Mouse (Mus musculus) kidney, adult 8-10 months (tissue): ENCODE data around the gene Ptgs1.
"Not testable (repeated sequence)": the region's sequence is repeated elsewhere in the genome, so short reads cannot be mapped to it uniquely, and the experiment has no call there.

Experiments used
- DNase-seq, 2 experiments: peaks; one replicate each; pipeline ENCODE4 v3.0.0; 2022

The Ptgs1 gene

GRCm38 (mm10) chr2:36230366-36230765 is at the start of gene Ptgs1:
TSS of gene Ptgs1 (plus strand) at chr2:36230426.
- DNase-seq, result peak; percentile 57 to 61

- not testable (repeated sequence) for DNase-seq
Observed at GRCm38 (mm10) chr2:36181587-36182368, 48.4 kb upstream of the Ptgs1 start.

- no peak for DNase-seq
Observed at GRCm38 (mm10) chr2:36183278-36183677, 46.9 kb upstream of the Ptgs1 start.

GRCm38 (mm10) chr2:36184192-36184591 is 46.0 kb upstream of the Ptgs1 start:
- DNase-seq, result no peak

- DNase-seq, result no peak
Observed at GRCm38 (mm10) chr2:36184876-36185275, 45.4 kb upstream of the Ptgs1 start.

- not testable (repeated sequence) for DNase-seq
Observed at GRCm38 (mm10) chr2:36189200-36189599, 41.0 kb upstream of the Ptgs1 start.

- DNase-seq, result no peak
Observed at GRCm38 (mm10) chr2:36191098-36191941, 38.9 kb upstream of the Ptgs1 start.

- no peak for DNase-seq
Observed at GRCm38 (mm10) chr2:36197021-36197420, 33.2 kb upstream of the Ptgs1 start.

- peak; percentile 23 to 51 for DNase-seq
Observed at GRCm38 (mm10) chr2:36197919-36198881, 32.0 kb upstream of the Ptgs1 start.

- DNase-seq, result no peak
Observed at GRCm38 (mm10) chr2:36198882-36199262, 31.4 kb upstream of the Ptgs1 start.

- no peak for DNase-seq
Observed at GRCm38 (mm10) chr2:36200813-36201212, 29.4 kb upstream of the Ptgs1 start.

- DNase-seq, result no peak
Observed at GRCm38 (mm10) chr2:36201756-36202610, 28.2 kb upstream of the Ptgs1 start.

GRCm38 (mm10) chr2:36202611-36202880 is 27.7 kb upstream of the Ptgs1 start:
- no peak for DNase-seq

GRCm38 (mm10) chr2:36203011-36203825 is 27.0 kb upstream of the Ptgs1 start:
- DNase-seq, result no peak

GRCm38 (mm10) chr2:36204595-36204994 is 25.6 kb upstream of the Ptgs1 start:
- DNase-seq, result no peak

- no peak for DNase-seq
Observed at GRCm38 (mm10) chr2:36207071-36207470, 23.2 kb upstream of the Ptgs1 start.

GRCm38 (mm10) chr2:36210796-36211195 is 19.4 kb upstream of the Ptgs1 start:
- no peak for DNase-seq

GRCm38 (mm10) chr2:36211785-36212184 is 18.4 kb upstream of the Ptgs1 start:
- DNase-seq, result no peak

- no peak for DNase-seq
Observed at GRCm38 (mm10) chr2:36213108-36213507, 17.1 kb upstream of the Ptgs1 start.

- peak; percentile 86 to 90 for DNase-seq
Observed at GRCm38 (mm10) chr2:36214023-36214422, 16.2 kb upstream of the Ptgs1 start.

GRCm38 (mm10) chr2:36214425-36214824 is 15.8 kb upstream of the Ptgs1 start:
- DNase-seq, result no peak
